Mouse (Mus musculus) embryonic facial prominence, embryonic 11.5 days (tissue): ENCODE measurements at regions not wholly inside any gene's neighbourhood (a gene's known extent, or its start where the extent isn't known, plus 50 kb on each side); places are given as distances from the start of the nearest gene placed in this dataset.
"Not testable (repeated sequence)": the region's sequence is repeated elsewhere in the genome, so short reads cannot be mapped to it uniquely, and the experiment has no call there.

Source experiments
- ATAC-seq: fragments of 200-750 bp; cut with Nextera tagmentation; replicated peaks from 2 replicates; pipeline ENCODE4 v1.8.0; 2017; ENCODE audit warnings: low read depth; ENCODE audit not compliant: insufficient number of reproducible peaks, low FRiP score, low TSS enrichment
- DNase-seq: peaks from one replicate; pipeline ENCODE4 v3.0.0-alpha.2; 2015; ENCODE audit warnings: low spot score
- H3K27ac ChIP-seq: fragments of 300-500 bp; sonication (generic); replicated peaks from 2 replicates; pipeline ENCODE4 v1.5.1; 2014; ENCODE audit warnings: mild to moderate bottlenecking, low read depth, low read length, control low read depth
- H3K27me3 ChIP-seq: fragments of 300-500 bp; sonication (generic); 2 replicates; pipeline ENCODE4 v1.6.1; 2014; ENCODE audit warnings: mild to moderate bottlenecking, low read length, moderate library complexity, mixed read lengths; ENCODE audit not compliant: control insufficient read depth, insufficient read depth
- H3K36me3 ChIP-seq: fragments of 300-500 bp; sonication (generic); replicated peaks from 2 replicates; pipeline ENCODE4 v1.6.1; 2014; ENCODE audit warnings: low read depth, mild to moderate bottlenecking, low read length, moderate library complexity, mixed read lengths; ENCODE audit not compliant: control insufficient read depth, insufficient read depth
- H3K4me1 ChIP-seq: fragments of 300-500 bp; sonication (generic); 2 replicates; pipeline ENCODE4 v1.6.1; 2014; ENCODE audit warnings: low read length, mixed read lengths; ENCODE audit not compliant: control insufficient read depth, insufficient read depth
- H3K4me2 ChIP-seq: fragments of 300-500 bp; sonication (generic); 2 replicates; pipeline ENCODE4 v1.6.1; 2014; ENCODE audit warnings: low read depth, mild to moderate bottlenecking, control low read depth, low read length, moderate library complexity
- H3K4me3 ChIP-seq: fragments of 300-500 bp; sonication (generic); 2 replicates; pipeline ENCODE4 v1.5.1; 2014; ENCODE audit warnings: low read depth, low read length, control low read depth
- H3K9ac ChIP-seq: fragments of 300-500 bp; sonication (generic); replicated peaks from 2 replicates; pipeline ENCODE4 v1.6.1; 2014; ENCODE audit warnings: mild to moderate bottlenecking, control low read depth, low read length
- H3K9me3 ChIP-seq: fragments of 300-500 bp; sonication (generic); replicated peaks from 2 replicates; pipeline ENCODE4 v1.6.1; 2016; ENCODE audit warnings: mild to moderate bottlenecking, low read length, inconsistent platforms, mixed read lengths; ENCODE audit not compliant: control insufficient read depth
- WGBS: fragments of 180-500 bp; shearing (Covaris S2); extraction: QIAGEN DNeasy Blood & Tissue Kit; methylation state at CpG from one replicate; pipeline ENCODE4 v1.1.7; 2014; 5-methylcytosine and 5-hydroxymethylcytosine counted together

GRCm38 (mm10) chr4:153875036-153875435, 82.0 kb upstream of the A430005L14Rik start:
- H3K27me3 ChIP-seq, H3K9ac ChIP-seq, H3K4me2 ChIP-seq, H3K4me3 ChIP-seq, H3K9me3 ChIP-seq, DNase-seq, H3K4me1 ChIP-seq, ATAC-seq, H3K27ac ChIP-seq, H3K36me3 ChIP-seq: not testable (repeated sequence)
- WGBS: 69% methylated on average over 1 of the region's 1 CpGs

- Histone ChIP-seq H3K4me3 (no peak overlapping the region), H3K27me3 (no peaks in the 10 kb centered on the region), H3K27ac (no peak overlapping the region), H3K9ac (no peak overlapping the region), H3K36me3 (no peaks in the 10 kb centered on the region), H3K4me2 (no peak overlapping the region), H3K9me3 (no peaks in the 10 kb centered on the region), H3K4me1 (no peaks in the 10 kb centered on the region)
- WGBS: 77% methylated on average over 7 of the region's 7 CpGs
- ATAC-seq (no peak), DNase-seq (no peak)
These were observed 79.9 kb upstream of the A430005L14Rik start for GRCm38 (mm10) chr4:153876954-153877642.

- WGBS: 38% methylated on average over 3 of the region's 3 CpGs
- peak; percentile 9 for DNase-seq
- Histone ChIP-seq H3K9me3 (no peaks in the 10 kb centered on the region), H3K4me1 (no peaks in the 10 kb centered on the region), H3K4me2 (no peak overlapping the region), H3K4me3 (no peak overlapping the region), H3K36me3 (no peaks in the 10 kb centered on the region), H3K27me3 (no peaks in the 10 kb centered on the region), H3K27ac (no peak overlapping the region), H3K9ac (no peak overlapping the region)
- ATAC-seq: no peak
These were observed 74.0 kb upstream of the A430005L14Rik start for GRCm38 (mm10) chr4:153883057-153883456.

DNA sequence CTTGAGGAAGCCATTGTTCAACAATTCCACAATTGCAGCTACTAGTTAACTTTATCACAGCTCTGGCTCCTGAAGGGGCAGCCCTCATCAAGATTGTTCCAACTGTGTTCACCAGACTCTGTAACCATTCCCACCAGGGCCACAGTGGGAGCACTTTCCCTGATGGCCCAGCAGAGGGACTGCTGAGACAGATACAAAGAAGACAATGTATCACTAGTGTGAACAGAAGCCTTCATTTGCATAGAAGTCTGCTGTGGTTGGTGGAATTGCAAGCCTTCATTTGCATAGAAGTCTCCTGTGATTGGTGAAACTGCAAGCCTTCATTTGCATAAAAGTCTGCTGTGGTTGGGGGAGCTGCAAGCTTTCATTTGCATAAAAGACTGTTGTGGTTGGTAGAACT, 73.0 kb upstream of the A430005L14Rik start:
- no peaks in the 10 kb centered on the region for H3K4me1 ChIP-seq
- DNase-seq (no peak), ATAC-seq (no peak)
- no peaks in the 10 kb centered on the region for H3K27me3 ChIP-seq
- H3K9ac ChIP-seq: no peak overlapping the region
- H3K9me3 ChIP-seq: no peaks in the 10 kb centered on the region
- H3K4me3 ChIP-seq: no peak overlapping the region
- H3K27ac ChIP-seq: no peak overlapping the region
- no peaks in the 10 kb centered on the region for H3K36me3 ChIP-seq
- H3K4me2 ChIP-seq: no peak overlapping the region

DNA sequence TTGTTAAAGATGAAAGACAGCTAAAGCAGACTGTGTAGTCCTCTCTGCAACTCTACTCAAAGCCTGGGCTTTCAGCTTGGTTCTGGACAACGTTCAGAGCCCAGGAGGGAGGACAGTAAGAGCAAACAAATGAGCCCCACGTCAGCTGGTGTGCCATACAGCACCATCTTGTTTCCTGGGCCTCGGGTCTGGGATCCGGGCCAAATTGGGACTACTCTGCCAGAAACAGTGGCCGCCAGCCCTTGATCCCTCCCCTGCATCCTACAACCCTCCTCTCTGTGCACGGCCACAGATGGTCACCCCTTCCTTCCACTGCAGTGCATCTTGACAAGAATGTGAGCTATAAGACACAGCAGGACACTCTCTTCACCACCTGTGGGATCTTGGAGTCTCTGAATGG, 71.2 kb upstream of the A430005L14Rik start:
- H3K9me3 ChIP-seq: no peaks in the 10 kb centered on the region

GRCm38 (mm10) chr4:153890130-153890529, 66.9 kb upstream of the A430005L14Rik start:
- H3K9ac ChIP-seq: no peak overlapping the region; the same call in 1 of the 2 replicates
- DNase-seq (no peak), ATAC-seq (no peak)
- WGBS: 91% methylated on average over 9 of the region's 9 CpGs
- H3K27me3 ChIP-seq: no peaks in the 10 kb centered on the region
- H3K4me3 ChIP-seq: no peak overlapping the region
- no peaks in the 10 kb centered on the region for H3K36me3 ChIP-seq
- H3K9me3 ChIP-seq: no peaks in the 10 kb centered on the region
- no peak overlapping the region for H3K27ac ChIP-seq
- H3K4me2 ChIP-seq: no peak overlapping the region
- no peaks in the 10 kb centered on the region for H3K4me1 ChIP-seq

More for the DNA sequence above, 71.2 kb upstream of the A430005L14Rik start:
- Histone ChIP-seq H3K27ac (no peak overlapping the region), H3K4me1 (no peaks in the 10 kb centered on the region), H3K27me3 (no peaks in the 10 kb centered on the region), H3K36me3 (no peaks in the 10 kb centered on the region), H3K4me2 (no peak overlapping the region), H3K9ac (no peak overlapping the region), H3K4me3 (no peak overlapping the region)
- WGBS: 79% methylated on average over 6 of the region's 6 CpGs
- no peak for DNase-seq
- ATAC-seq: no peak

- H3K4me1 ChIP-seq: no peaks in the 10 kb centered on the region
- no peak overlapping the region for H3K4me2 ChIP-seq
- no peak overlapping the region for H3K9ac ChIP-seq
- WGBS: 79% methylated on average over 7 of the region's 7 CpGs
- DNase-seq (no peak), ATAC-seq (no peak)
- H3K27ac ChIP-seq: no peak overlapping the region
- no peaks in the 10 kb centered on the region; the same call in 1 of the 2 replicates for H3K9me3 ChIP-seq
- no peaks in the 10 kb centered on the region for H3K36me3 ChIP-seq
- no peak overlapping the region for H3K4me3 ChIP-seq
- no peaks in the 10 kb centered on the region for H3K27me3 ChIP-seq
These were observed 57.3 kb upstream of the A430005L14Rik start for GRCm38 (mm10) chr4:153899721-153900120.

DNA sequence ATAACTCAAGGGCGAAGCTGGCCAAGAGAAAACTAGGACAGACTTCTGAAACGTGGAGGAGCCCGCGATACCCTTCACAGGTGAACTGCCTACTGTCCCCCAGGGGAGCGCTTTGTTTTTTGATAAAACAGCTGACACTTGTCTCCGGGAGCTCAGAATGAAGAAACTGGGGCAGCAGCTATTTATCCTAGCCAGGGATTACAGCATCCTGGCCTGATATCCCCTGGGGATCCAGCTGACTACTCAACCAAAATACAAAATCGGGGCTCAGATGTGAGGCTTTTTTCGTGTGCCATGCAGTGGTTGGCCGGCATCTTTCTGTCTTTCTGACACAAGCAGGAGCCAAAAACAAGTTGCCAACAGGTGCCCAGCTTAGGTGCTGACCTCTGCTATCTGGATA, 52.0 kb upstream of the A430005L14Rik start:
- no peak overlapping the region for H3K9ac ChIP-seq
- no peaks in the 10 kb centered on the region for H3K27me3 ChIP-seq
- H3K4me2 ChIP-seq: no peak overlapping the region
- no peaks in the 10 kb centered on the region for H3K4me1 ChIP-seq
- 75% methylated on average over 9 of the region's 9 CpGs for WGBS
- no peak for ATAC-seq
- no peaks in the 10 kb centered on the region for H3K36me3 ChIP-seq
- DNase-seq: no peak
- no peak overlapping the region for H3K27ac ChIP-seq
- no peaks in the 10 kb centered on the region for H3K9me3 ChIP-seq
- no peak overlapping the region for H3K4me3 ChIP-seq
